Mouse (Mus musculus): ENCODE measurements around the gene Capn13.
A peak's percentile ranks its signal among the peaks of the same experiment; 100 is the strongest.
"Not testable (repeated sequence)": the region's sequence is repeated elsewhere in the genome, so short reads cannot be mapped to it uniquely, and the experiment has no call there.

The Capn13 gene

DNA sequence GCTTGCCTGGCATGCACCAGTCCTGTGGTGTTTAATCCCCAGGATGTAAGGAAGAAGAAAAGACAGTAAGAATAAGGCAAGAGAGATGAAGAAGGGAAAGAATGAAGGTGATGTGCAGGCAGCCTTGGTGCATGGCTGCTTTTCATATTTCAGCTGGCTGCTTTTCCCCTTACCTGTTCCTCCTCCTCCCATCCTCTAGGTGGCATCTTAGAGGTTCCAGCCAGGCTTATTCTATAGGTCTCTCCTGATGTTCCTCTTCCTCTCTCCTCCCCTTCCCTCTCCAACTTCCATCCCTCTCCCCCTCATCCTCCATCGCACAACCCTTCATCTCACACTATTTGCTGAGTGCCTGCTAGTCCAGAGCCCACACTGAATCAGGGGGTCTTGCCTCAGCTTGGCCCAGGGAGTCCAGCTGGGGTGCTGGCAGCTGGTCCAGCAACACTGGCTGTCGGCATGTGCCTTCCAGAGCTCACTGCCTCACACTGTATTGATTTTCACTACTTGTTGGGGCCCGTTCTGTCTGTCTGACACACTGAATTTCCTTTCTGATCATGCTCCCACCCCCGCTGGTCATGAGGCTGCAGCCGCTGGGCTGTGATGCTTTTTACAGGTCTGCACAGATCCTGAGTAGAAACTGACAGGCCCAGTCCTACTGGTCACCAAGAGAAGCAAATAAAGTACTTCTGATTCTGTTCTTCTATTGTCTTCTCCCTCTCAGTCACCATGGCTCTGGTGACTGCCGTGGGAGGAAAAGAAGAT is 56.9 kb downstream of the Capn13 start:
- DNase-seq (ENCODE audit: low spot score in 2 of 2) = no peak

DNA sequence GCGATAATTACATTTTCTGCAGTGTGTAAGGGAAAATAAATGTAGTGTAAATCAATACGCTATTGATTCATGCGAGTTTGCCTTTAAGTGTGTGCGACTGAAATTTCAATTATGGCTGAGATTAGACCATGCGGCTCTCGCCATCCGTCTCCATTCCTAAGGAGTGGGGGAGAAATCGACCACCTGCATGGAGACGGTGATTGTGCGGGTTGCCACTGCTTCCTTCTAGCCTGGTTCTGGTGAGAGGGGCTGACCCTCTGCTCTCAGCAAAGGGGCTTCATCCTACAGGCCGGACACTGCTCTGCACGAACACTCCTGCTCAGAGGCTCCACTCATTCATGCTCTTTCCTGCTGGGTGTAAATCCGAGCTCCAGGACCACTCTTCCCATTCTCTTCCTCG is 58.0 kb downstream of the Capn13 start:
- DNase-seq (ENCODE audit: low spot score in 2 of 2) = no peak

GRCm38 (mm10) chr17:73329071-73329470 is 71.6 kb downstream of the Capn13 start:
- no peak for DNase-seq (ENCODE audit: low spot score in 2 of 2)

- no peak for DNase-seq (ENCODE audit: low spot score in 2 of 2)
Observed at GRCm38 (mm10) chr17:73325314-73325713, 75.4 kb downstream of the Capn13 start.

GRCm38 (mm10) chr17:73324732-73325131 is 75.9 kb downstream of the Capn13 start:
- no peak for DNase-seq (ENCODE audit: low spot score in 2 of 2)

GRCm38 (mm10) chr17:73323981-73324380 is 76.7 kb downstream of the Capn13 start:
- DNase-seq (ENCODE audit: low spot score in 2 of 2) = no peak

DNA sequence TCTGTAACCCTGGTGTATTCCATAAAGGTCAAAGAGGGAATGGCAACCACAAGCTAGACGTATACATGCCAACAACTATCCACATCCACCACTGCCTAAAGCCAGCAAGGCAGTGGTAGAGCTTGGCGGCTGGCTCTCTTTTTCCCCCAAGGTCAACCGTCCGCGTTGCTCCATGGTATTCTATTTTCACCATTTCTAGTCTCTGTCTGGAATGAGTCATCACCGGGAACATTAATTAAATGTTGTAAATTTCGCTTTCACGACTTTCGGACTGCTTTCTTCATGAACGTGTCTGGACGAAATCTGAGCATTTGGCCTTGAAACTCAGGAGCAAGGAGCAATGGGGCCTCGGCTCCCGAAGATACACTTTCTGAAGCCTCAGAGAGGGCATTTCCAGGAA is 85.9 kb downstream of the Capn13 start:
- DNase-seq (ENCODE audit: low spot score in 2 of 2) = no peak

DNA sequence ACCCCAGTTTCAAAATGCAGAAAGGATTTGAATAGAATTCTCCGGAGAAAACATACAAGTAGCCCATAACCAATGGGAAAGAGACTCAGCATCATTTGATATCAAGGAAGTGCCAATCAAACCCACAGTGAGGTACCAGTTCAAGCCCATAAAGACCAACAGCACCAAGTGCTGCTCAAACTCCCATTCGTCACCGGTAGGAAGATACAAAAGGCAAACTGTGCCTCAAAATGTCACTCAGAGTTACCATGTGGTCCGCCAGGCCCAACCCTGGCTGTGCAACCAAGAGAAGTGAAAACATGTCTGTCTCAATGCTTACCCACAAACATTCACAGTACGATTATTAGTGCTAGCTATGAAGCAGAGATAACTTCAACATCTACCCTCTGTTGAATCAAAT is 89.2 kb downstream of the Capn13 start:
- no peak for DNase-seq (ENCODE audit: low spot score in 2 of 2)

GRCm38 (mm10) chr17:73308691-73309090 is 92.0 kb downstream of the Capn13 start:
- DNase-seq (ENCODE audit: low spot score in 2 of 2) = no peak

DNA sequence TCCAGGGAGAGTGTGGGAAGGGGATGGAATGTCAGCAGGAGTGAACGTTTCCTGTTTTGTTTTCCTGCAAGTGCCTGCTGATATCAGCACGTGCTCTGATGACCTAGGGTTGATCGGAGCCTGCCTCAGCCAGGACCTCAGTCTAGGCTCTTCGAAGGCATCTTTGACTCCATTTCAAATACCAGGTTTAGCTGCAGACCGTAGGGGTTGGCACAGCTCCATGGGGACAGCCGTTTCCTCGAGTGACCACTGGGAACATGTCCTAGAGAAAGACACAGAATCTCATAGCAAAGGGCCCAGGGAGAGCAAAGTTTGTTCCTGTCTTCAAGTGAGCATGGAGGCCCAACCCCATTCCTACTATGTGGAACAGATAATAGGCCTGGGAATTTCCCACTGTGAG is 94.0 kb downstream of the Capn13 start:
- no peak for DNase-seq (ENCODE audit: low spot score in 2 of 2)

GRCm38 (mm10) chr17:73305622-73306021 is 95.0 kb downstream of the Capn13 start:
- DNase-seq (ENCODE audit: low spot score in 2 of 2) = peak in 1 of 2 experiments; percentile 48

GRCm38 (mm10) chr17:73304086-73304812 is 96.4 kb downstream of the Capn13 start:
- DNase-seq (ENCODE audit: low spot score in 2 of 2) = no peak

DNA sequence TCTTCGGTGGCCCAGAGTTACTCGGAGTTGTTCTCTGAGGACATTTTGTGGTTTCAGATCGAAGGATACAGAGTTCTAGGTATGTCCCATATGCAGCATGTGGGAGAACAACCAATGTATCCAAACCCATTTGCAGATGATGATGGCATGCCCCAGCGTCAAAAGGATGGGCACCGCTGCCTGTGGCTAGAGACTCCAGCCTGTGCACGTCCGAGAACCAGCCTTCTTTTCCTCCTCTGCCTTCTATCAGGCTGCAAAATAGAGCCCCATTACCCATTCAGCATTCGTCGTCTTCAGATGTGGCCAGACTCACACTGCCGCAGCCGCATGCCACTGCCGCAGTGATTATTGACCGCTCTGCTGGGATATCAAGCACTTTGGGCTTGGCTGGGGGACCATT is 97.0 kb downstream of the Capn13 start:
- DNase-seq (ENCODE audit: low spot score in 2 of 2) = no peak

GRCm38 (mm10) chr17:73303217-73303616 is 97.4 kb downstream of the Capn13 start:
- DNase-seq (ENCODE audit: low spot score in 2 of 2) = peak in 1 of 2 experiments; percentile 71

DNA sequence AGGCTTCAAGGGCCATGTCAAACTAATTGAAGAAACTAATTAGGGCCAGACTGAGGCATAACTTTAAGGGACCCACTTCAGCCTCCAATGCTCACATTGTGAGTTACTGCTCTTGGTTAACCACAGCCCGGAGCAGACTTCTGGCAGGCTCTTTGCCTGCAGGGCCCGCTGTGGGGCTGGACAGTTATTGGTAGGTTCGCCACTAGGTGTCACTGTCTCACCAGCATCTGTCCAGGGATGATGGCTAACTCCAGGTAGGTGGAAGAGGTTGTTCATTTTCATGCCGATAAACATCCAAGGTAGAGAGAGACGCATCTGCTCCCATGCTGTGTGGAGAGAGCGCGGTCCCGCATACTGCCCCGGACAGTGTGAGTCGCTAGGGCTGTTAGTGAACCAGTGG is 98.6 kb downstream of the Capn13 start:
- DNase-seq (ENCODE audit: low spot score in 2 of 2) = peak in 1 of 2 experiments; percentile 66

GRCm38 (mm10) chr17:73301258-73302050 is 99.2 kb downstream of the Capn13 start:
- peak; percentile 25 to 67 for DNase-seq (ENCODE audit: low spot score in 2 of 2)

DNA sequence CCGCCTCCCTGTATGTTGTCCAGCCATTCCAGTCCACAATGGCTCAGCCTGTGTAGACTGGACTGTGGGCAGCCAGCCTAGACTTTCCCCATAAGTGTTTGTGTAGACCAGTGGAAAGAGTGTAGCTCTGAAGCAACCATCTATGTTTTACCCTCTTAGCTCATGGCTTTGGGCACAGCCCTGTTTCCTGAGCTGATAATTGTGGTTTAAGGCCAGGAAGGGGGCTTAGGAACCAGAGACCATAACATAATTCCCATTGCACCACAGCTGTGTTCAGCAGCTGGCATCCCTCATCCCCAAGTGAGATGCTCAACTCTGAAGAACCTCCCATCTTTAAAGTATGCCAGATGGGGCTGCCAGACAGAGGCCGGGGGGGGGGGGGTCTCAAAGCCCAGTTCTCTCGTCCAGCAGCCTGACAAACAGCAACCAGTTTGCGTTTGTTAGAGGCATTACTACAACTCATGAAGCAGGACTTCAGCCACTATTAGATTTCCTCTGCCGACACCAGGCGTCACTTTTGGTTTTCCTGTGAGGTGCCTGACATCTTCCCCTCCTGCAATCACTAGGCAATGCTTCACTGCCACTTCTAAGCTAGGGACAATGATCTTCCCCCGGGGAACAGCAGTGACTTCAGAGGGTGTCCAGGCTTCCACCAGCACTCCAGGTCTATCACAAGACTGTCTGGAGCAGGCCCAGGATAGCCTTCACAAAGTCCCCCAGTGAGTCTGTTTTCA is 100.4 kb downstream of the Capn13 start:
- DNase-seq (ENCODE audit: low spot score in 2 of 2) = no peak

- DNase-seq (ENCODE audit: low spot score in 2 of 2) = no peak
Observed at GRCm38 (mm10) chr17:73298981-73299380, 101.7 kb downstream of the Capn13 start.

DNA sequence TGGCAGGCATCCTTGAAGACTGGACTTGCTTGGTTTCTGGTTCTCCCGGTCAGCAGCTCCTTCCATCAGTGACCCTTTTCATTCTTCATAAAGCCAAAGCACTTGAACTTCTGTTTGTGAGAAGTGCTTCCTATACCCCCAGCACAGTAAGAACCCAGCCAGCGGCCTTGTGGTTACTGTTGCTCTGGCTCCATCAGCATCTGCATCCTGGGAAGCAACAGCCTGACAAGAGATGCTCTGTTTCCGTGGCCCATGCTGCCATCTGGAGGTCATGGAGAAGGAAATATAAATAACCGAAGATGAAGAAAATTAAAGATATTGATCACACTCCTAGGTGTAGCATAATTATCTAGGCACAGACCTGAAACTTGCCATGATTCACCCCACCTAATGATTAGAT is 103.8 kb downstream of the Capn13 start:
- DNase-seq (ENCODE audit: low spot score in 2 of 2) = peak; percentile 25 to 55

- no peak for DNase-seq (ENCODE audit: low spot score in 2 of 2)
Observed at GRCm38 (mm10) chr17:73293237-73293636, 107.4 kb downstream of the Capn13 start.

DNA sequence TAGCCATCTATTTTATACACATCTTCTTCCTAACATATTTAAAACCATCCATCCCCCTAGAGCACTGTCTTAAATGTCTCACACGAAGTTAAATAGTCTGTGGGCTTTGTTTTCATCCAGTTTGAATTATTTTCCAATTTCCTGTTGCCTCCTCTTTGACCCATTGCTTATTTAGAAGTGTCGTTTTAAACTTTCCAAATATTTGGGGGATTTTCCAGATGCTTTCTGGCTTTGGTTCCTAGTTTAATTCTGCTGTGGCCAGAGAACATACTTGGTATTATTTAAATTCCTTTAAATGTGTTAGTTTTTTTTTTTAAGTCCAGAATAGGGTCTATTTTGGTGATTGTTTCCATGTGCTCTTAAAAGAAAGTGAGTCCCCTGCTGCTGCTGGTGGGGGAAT is 116.4 kb downstream of the Capn13 start:
- no peak for DNase-seq (ENCODE audit: low spot score in 2 of 2)

- not testable (repeated sequence) for DNase-seq (ENCODE audit: low spot score in 2 of 2)
Observed at GRCm38 (mm10) chr17:73282702-73283101, 118.0 kb downstream of the Capn13 start.
